In genomic region chr4:98473491-98473890, GRCm38 (mm10) we compare ENCODE assay signal across 12 mouse cellular contexts.
A peak's percentile ranks its signal among the peaks of the same experiment; 100 is the strongest.
DNase-seq lines count a peak whose midpoint lies in the region; ATAC-seq lines count a peak whose summit lies in the region.
"Had no signal": no experiment of that assay in that cellular context is flagged by ENCODE, and none has a peak within 500 bp of the region (broad histone marks: within the 10 kb centered on the region; RNA-seq: fewer than 3 reads in every experiment).

No protein-coding gene starts in this region.

- H3K4me2 ChIP-seq in liver, embryonic 12.5 days = no peak overlapping the region
- H3K4me2 ChIP-seq: neural tube, embryonic 15.5 days had no signal

- no peaks in the 10 kb centered on the region for H3K9me3 ChIP-seq in liver, embryonic 12.5 days (replicated peaks)
- H3K9me3 ChIP-seq: midbrain, embryonic 10.5 days; neural tube, embryonic 15.5 days had no signal

- H3K9ac ChIP-seq in liver, embryonic 12.5 days = no peak overlapping the region
- H3K9ac ChIP-seq: neural tube, embryonic 15.5 days had no signal

- no peaks in the 10 kb centered on the region for H3K36me3 ChIP-seq in liver, embryonic 12.5 days
- H3K36me3 ChIP-seq: midbrain, embryonic 10.5 days; neural tube, embryonic 15.5 days had no signal

- WGBS in liver, embryonic 12.5 days (ENCODE audit: insufficient replicate concordance) = 69% methylated on average over 3 of the region's 3 CpGs

- DNase-seq in adrenal gland, adult 8-10 months = peak; percentile 6
- DNase-seq in adrenal gland, adult 18-20 months (ENCODE audit: low spot score in 2 of 2) = no peak
- DNase-seq in liver = peak; percentile 14
- peak; percentile 41 for DNase-seq in adrenal gland, postnatal 25 days
- peak; percentile 54 to 57 for DNase-seq in cerebellum, postnatal 36 days
- no peak for DNase-seq in retina, postnatal 1 day
- no peak for DNase-seq in left cerebral cortex, postnatal 36 days (ENCODE audit: low spot score in 2 of 2)
- DNase-seq: layer of hippocampus, adult 9-11 months; thymus, postnatal 36 days had no signal

- intact Hi-C loops in left cerebral cortex, postnatal 36 days (cut with DNase I) = no loop called here

- H3K4me1 ChIP-seq in liver, embryonic 12.5 days = no peaks in the 10 kb centered on the region
- H3K4me1 ChIP-seq: midbrain, embryonic 10.5 days; neural tube, embryonic 15.5 days had no signal

- no peak overlapping the region for H3K4me3 ChIP-seq in liver, embryonic 12.5 days
- H3K4me3 ChIP-seq: midbrain, embryonic 10.5 days; neural tube, embryonic 15.5 days had no signal

- ATAC-seq in liver, embryonic 12.5 days = no peak

- no peak overlapping the region for H3K27ac ChIP-seq in liver, embryonic 12.5 days
- H3K27ac ChIP-seq: midbrain, embryonic 10.5 days; neural tube, embryonic 15.5 days had no signal

- H3K27me3 ChIP-seq in liver, embryonic 12.5 days (replicated peaks) = no peaks in the 10 kb centered on the region
- H3K27me3 ChIP-seq: neural tube, embryonic 15.5 days had no signal

Comparison
In these comparisons a context has a peak if more than half of its experiments do, and no peak if none do; other contexts are left out.
1. DNase-seq: peak in adrenal gland, adult 8-10 months (single experiment), liver (single experiment), adrenal gland, postnatal 25 days (single experiment) and cerebellum, postnatal 36 days (2 of 2); none in adrenal gland, adult 18-20 months (0 of 2), retina, postnatal 1 day (single experiment) and left cerebral cortex, postnatal 36 days (0 of 2).